Mouse (Mus musculus): ENCODE measurements at regions not wholly inside any gene's neighbourhood (a gene's known extent, or its start where the extent isn't known, plus 50 kb on each side); places are given as distances from the start of the nearest gene placed in this dataset.

- no peak for TF ChIP-seq MAX (IDR thresholded peaks at IDR 0.05)
- no peak for TF ChIP-seq CTCF (IDR thresholded peaks at IDR 0.05; ENCODE audit: control insufficient read depth, insufficient read depth, insufficient read length)
- TF ChIP-seq USF1 (IDR thresholded peaks at IDR 0.05; ENCODE audit: low read depth), result no peak
- no peak for TF ChIP-seq MYOG (IDR thresholded peaks at IDR 0.05; ENCODE audit: control insufficient read depth, extremely low read depth, insufficient read length)
- no peak for TF ChIP-seq FOSL1 (IDR thresholded peaks at IDR 0.05; ENCODE audit: insufficient read depth, low read length, poor library complexity, severe bottlenecking)
- TF ChIP-seq CEBPB (IDR thresholded peaks at IDR 0.05; ENCODE audit: low read depth), result no peak
- TF ChIP-seq MYOD1 (IDR thresholded peaks at IDR 0.05; ENCODE audit: control insufficient read depth, insufficient read length, low read depth), result no peak
These were observed 207.4 kb downstream of the Msrb3 start for GRCm38 (mm10) chr10:120691451-120691850.
